Mouse (Mus musculus) testis, adult 2 months (tissue): Measurements from ENCODE around the gene Foxk1. TPM values are rescaled to one million over a fixed set of nuclear protein-coding genes. Genes with fewer than 3 reads are reported as not detected.

Source experiments
- H3K27ac ChIP-seq: fragments of 200-500 bp; 2 replicates; pipeline ENCODE4 v1.5.1; 2012; ENCODE audit warnings: low read depth, low read length; ENCODE audit not compliant: control insufficient read depth, insufficient read depth
- H3K27me3 ChIP-seq: fragments of 200-500 bp; 2 replicates; pipeline ENCODE4 v1.6.1; 2012; ENCODE audit warnings: mild to moderate bottlenecking, low read length, moderate library complexity; ENCODE audit not compliant: control insufficient read depth, insufficient read depth
- H3K36me3 ChIP-seq: fragments of 200-500 bp; 2 replicates; pipeline ENCODE4 v1.6.1; 2012; ENCODE audit warnings: mild to moderate bottlenecking, low read length; ENCODE audit not compliant: control insufficient read depth, insufficient read depth
- H3K4me1 ChIP-seq: fragments of 200-500 bp; 2 replicates; pipeline ENCODE4 v1.6.1; 2012; ENCODE audit warnings: low read length; ENCODE audit not compliant: control insufficient read depth, insufficient read depth
- H3K4me3 ChIP-seq: fragments of 200-500 bp; 2 replicates; pipeline ENCODE4 v1.5.1; 2012; ENCODE audit warnings: low read depth, mild to moderate bottlenecking, low read length, moderate library complexity, mixed read lengths; ENCODE audit not compliant: control insufficient read depth
- CTCF ChIP-seq: fragments of 200-500 bp; IDR thresholded peaks from 2 replicates; pipeline ENCODE4 v1.5.1; 2012; ENCODE audit warnings: low read depth, mild to moderate bottlenecking, inconsistent platforms, low read length, moderate library complexity; ENCODE audit not compliant: control insufficient read depth, insufficient read depth, insufficient replicate concordance
- POLR2A ChIP-seq: fragments of 200-500 bp; IDR thresholded peaks from 2 replicates; pipeline ENCODE4 v1.6.1; 2012; ENCODE audit warnings: low read depth, mild to moderate bottlenecking, inconsistent platforms, low read length, moderate library complexity; ENCODE audit not compliant: control insufficient read depth
- polyA plus RNA-seq: library from polyadenylated mRNA; depleted of rRNA; stranded (reverse); fragments of >200 nt; gene quantifications from 2 replicates; pipeline ENCODE4 v1.2.3, GENCODE M21; 2012

Gene Foxk1
- polyA plus RNA-seq, 1 experiment, result 16.8 TPM

- Histone ChIP-seq H3K4me3 (no peak overlapping the region), H3K36me3 (no peaks in the 10 kb centered on the region), H3K27me3 (no peaks in the 10 kb centered on the region), H3K4me1 (no peaks in the 10 kb centered on the region), H3K27ac (no peak overlapping the region)
- TF ChIP-seq POLR2A (no peak), CTCF (no peak)
Observed at GRCm38 (mm10) chr5:142378068-142378467, 23.2 kb upstream of the Foxk1 start.

- Histone ChIP-seq H3K4me3 (no peak overlapping the region), H3K36me3 (no peaks in the 10 kb centered on the region), H3K4me1 (peaks cover 5% of the 10 kb centered on the region), H3K27ac (no peak overlapping the region), H3K27me3 (no peaks in the 10 kb centered on the region)
- TF ChIP-seq POLR2A (no peak), CTCF (no peak)
Observed at GRCm38 (mm10) chr5:142380491-142380890, 20.8 kb upstream of the Foxk1 start.

GRCm38 (mm10) chr5:142384911-142385660 lies 16.2 kb upstream of the Foxk1 start:
- TF ChIP-seq CTCF, result no peak
- TF ChIP-seq POLR2A, result no peak
- Histone ChIP-seq H3K4me1 (peaks cover 11% of the 10 kb centered on the region), H3K27ac (no peak overlapping the region), H3K4me3 (no peak overlapping the region), H3K36me3 (no peaks in the 10 kb centered on the region), H3K27me3 (no peaks in the 10 kb centered on the region)

GRCm38 (mm10) chr5:142386329-142386728 lies 15.0 kb upstream of the Foxk1 start:
- TF ChIP-seq CTCF (no peak), POLR2A (no peak)
- Histone ChIP-seq H3K27me3 (no peaks in the 10 kb centered on the region), H3K4me3 (no peak overlapping the region), H3K27ac (no peak overlapping the region), H3K36me3 (no peaks in the 10 kb centered on the region), H3K4me1 (peaks cover 11% of the 10 kb centered on the region)

GRCm38 (mm10) chr5:142386784-142387680 lies 14.3 kb upstream of the Foxk1 start:
- no peaks in the 10 kb centered on the region for H3K27me3 ChIP-seq
- TF ChIP-seq CTCF, result no peak
- H3K4me3 ChIP-seq, result no peak overlapping the region
- H3K4me1 ChIP-seq, result peaks cover 11% of the 10 kb centered on the region
- H3K36me3 ChIP-seq, result no peaks in the 10 kb centered on the region
- no peak overlapping the region for H3K27ac ChIP-seq

GRCm38 (mm10) chr5:142387716-142388115 lies 13.6 kb upstream of the Foxk1 start:
- no peak overlapping the region for H3K27ac ChIP-seq
- TF ChIP-seq CTCF, result peak; percentile 20; the same call in 1 of the 2 replicates
- TF ChIP-seq POLR2A, result no peak

GRCm38 (mm10) chr5:142391691-142392090 lies 9.6 kb upstream of the Foxk1 start:
- H3K36me3 ChIP-seq, result no peaks in the 10 kb centered on the region
- TF ChIP-seq CTCF (no peak), POLR2A (no peak)
- H3K4me3 ChIP-seq, result no peak overlapping the region
- H3K27me3 ChIP-seq, result no peaks in the 10 kb centered on the region
- H3K4me1 ChIP-seq, result peaks cover 6% of the 10 kb centered on the region
- H3K27ac ChIP-seq, result no peak overlapping the region

More at GRCm38 (mm10) chr5:142387716-142388115, 13.6 kb upstream of the Foxk1 start:
- Histone ChIP-seq H3K4me3 (no peak overlapping the region), H3K27me3 (no peaks in the 10 kb centered on the region), H3K4me1 (peaks cover 11% of the 10 kb centered on the region), H3K36me3 (no peaks in the 10 kb centered on the region)
